Mouse (Mus musculus) ES-E14 (cell line): ENCODE data around the gene Olfr412.

Experiments used
- MAFK ChIP-seq: IDR thresholded peaks from 2 replicates; pipeline ENCODE4 v1.6.1; 2014; ENCODE audit warnings: mild to moderate bottlenecking, low read depth, low read length, inconsistent platforms; ENCODE audit not compliant: insufficient read depth
- ZC3H11A ChIP-seq: IDR thresholded peaks from 2 replicates; pipeline ENCODE4 v1.6.1; 2012; ENCODE audit warnings: low read depth, mild to moderate bottlenecking, inconsistent platforms, low read length, borderline replicate concordance

GRCm38 (mm10) chr11:74371393-74372100, 9.7 kb downstream of the Olfr412 start:
- TF ChIP-seq MAFK: no peak
- peak; percentile 99 for TF ChIP-seq ZC3H11A
